23 mouse cellular contexts compared by ENCODE assay signal in the genomic region with DNA sequence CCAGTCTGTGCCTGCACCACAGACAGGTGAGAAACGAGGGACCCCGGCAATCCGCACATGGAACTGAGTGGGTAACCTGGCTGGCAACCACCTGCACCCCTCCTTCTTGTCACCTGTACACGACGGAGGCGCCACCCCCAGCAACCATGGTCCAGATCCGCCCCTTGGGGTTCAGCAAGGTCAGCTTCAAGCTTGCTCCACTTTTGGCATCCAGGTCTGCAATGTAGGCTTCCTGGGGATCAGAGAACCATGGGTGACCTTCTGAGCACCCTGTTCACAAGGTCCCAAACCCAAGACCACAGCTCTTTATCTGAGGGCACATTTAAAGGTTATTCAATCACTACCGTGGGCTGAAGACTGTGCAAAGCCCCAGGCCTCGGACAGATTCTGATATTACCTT. TPM values are rescaled to one million over a fixed set of nuclear protein-coding genes. Genes with fewer than 3 reads are reported as not detected.
A peak's percentile ranks its signal among the peaks of the same experiment; 100 is the strongest.
DNase-seq lines count a peak whose midpoint lies in the region; ATAC-seq and TF ChIP-seq lines count a peak whose summit lies in the region.
"Had no signal": no experiment of that assay in that cellular context is flagged by ENCODE, and none has a peak within 500 bp of the region (broad histone marks: within the 10 kb centered on the region; RNA-seq: fewer than 3 reads in every experiment).

No protein-coding gene starts in this region.

- no peaks in the 10 kb centered on the region for H3K27me3 ChIP-seq in kidney, adult 2 months (replicated peaks; ENCODE audit: control insufficient read depth, insufficient read depth, low read length)
- no peaks in the 10 kb centered on the region for H3K27me3 ChIP-seq in ES-Bruce4 (ENCODE audit: control insufficient read depth, insufficient read depth, low read length, poor library complexity, severe bottlenecking)
- no peaks in the 10 kb centered on the region for H3K27me3 ChIP-seq in stomach, embryonic 15.5 days (replicated peaks)
- no peaks in the 10 kb centered on the region for H3K27me3 ChIP-seq in forebrain, embryonic 10.5 days (ENCODE audit: poor library complexity, severe bottlenecking)
- H3K27me3 ChIP-seq: embryonic facial prominence, embryonic 13.5 days; forebrain, embryonic 13.5 days; heart, embryonic 15.5 days; hindbrain, embryonic 13.5 days; Patski had no signal

- H3K36me3 ChIP-seq in kidney, adult 2 months (ENCODE audit: control insufficient read depth, insufficient read depth, low read length), result peaks cover 4% of the 10 kb centered on the region; the same call in 1 of the 2 replicates
- H3K36me3 ChIP-seq in ES-Bruce4 (ENCODE audit: control insufficient read depth, insufficient read depth, low read length, poor library complexity, severe bottlenecking), result peaks cover 87% of the 10 kb centered on the region
- H3K36me3 ChIP-seq in stomach, embryonic 15.5 days, result peaks cover 54% of the 10 kb centered on the region
- peaks cover 100% of the 10 kb centered on the region for H3K36me3 ChIP-seq in forebrain, embryonic 10.5 days (replicated peaks)

- ATAC-seq in stomach, embryonic 15.5 days (ENCODE audit: insufficient read depth, low FRiP score, low read depth), result no peak
- no peak for ATAC-seq in inflammation-experienced regulatory T-cells, adult 6 months
- ATAC-seq: activated CD4-positive, CD25-positive, alpha-beta regulatory T cell, adult 4 months; forebrain, embryonic 13.5 days; forebrain, postnatal 0 days; hindbrain, postnatal 0 days; Patski had no signal

- no peak overlapping the region for H3K9ac ChIP-seq in ES-Bruce4 (ENCODE audit: low read depth, poor library complexity, severe bottlenecking)
- no peak overlapping the region for H3K9ac ChIP-seq in stomach, embryonic 15.5 days
- H3K9ac ChIP-seq: embryonic facial prominence, embryonic 13.5 days; forebrain, embryonic 13.5 days; forebrain, postnatal 0 days; heart, embryonic 15.5 days; hindbrain, embryonic 13.5 days had no signal

- TF ChIP-seq EP300 in ES-Bruce4 (IDR thresholded peaks at IDR 0.05; ENCODE audit: insufficient read depth, low read depth, low read length), result no peak

- WGBS in kidney, adult 2 months, result 81% methylated on average over 9 of the region's 9 CpGs
- WGBS in stomach, embryonic 15.5 days, result 89% methylated on average over 9 of the region's 9 CpGs
- 91% methylated on average over 9 of the region's 9 CpGs for WGBS in forebrain, embryonic 10.5 days

- no peak overlapping the region for H3K4me2 ChIP-seq in stomach, embryonic 15.5 days
- H3K4me2 ChIP-seq: embryonic facial prominence, embryonic 13.5 days; forebrain, embryonic 13.5 days; heart, embryonic 11.5 days; heart, embryonic 15.5 days; hindbrain, embryonic 13.5 days had no signal

- TF ChIP-seq CTCF in kidney, adult 2 months (conservative IDR thresholded peaks at IDR 0.05; ENCODE audit: insufficient read depth, insufficient read length, low read depth, low read length), result no peak
- no peak for TF ChIP-seq CTCF in ES-Bruce4 (IDR thresholded peaks at IDR 0.05; ENCODE audit: low read depth, low read length)

- no peaks in the 10 kb centered on the region for H3K9me3 ChIP-seq in ES-Bruce4 (replicated peaks; ENCODE audit: control insufficient read depth, insufficient read depth, low read length, poor library complexity, severe bottlenecking)
- H3K9me3 ChIP-seq in stomach, embryonic 15.5 days, result no peaks in the 10 kb centered on the region
- no peaks in the 10 kb centered on the region for H3K9me3 ChIP-seq in forebrain, embryonic 10.5 days
- H3K9me3 ChIP-seq: embryonic facial prominence, embryonic 13.5 days; forebrain, embryonic 13.5 days; heart, embryonic 15.5 days; hindbrain, embryonic 13.5 days had no signal

- TF ChIP-seq POLR2A in kidney, adult 2 months (IDR thresholded peaks at IDR 0.05; ENCODE audit: low read depth, low read length), result no peak
- no peak for TF ChIP-seq POLR2A in ES-Bruce4 (IDR thresholded peaks at IDR 0.05; ENCODE audit: insufficient read depth, low read length)

- H3K27ac ChIP-seq in kidney, adult 2 months (ENCODE audit: insufficient read depth, low read depth, low read length), result no peak overlapping the region
- 0 out of 2 replicates have a peak overlapping the region, but pooled peaks have one; percentile 21 for H3K27ac ChIP-seq in ES-Bruce4 (ENCODE audit: insufficient read depth, low read length)
- H3K27ac ChIP-seq in stomach, embryonic 15.5 days, result 0 out of 2 replicates have a peak overlapping the region, but pooled peaks have one; percentile 17
- H3K27ac ChIP-seq in forebrain, embryonic 10.5 days, result no peak overlapping the region
- H3K27ac ChIP-seq: embryonic facial prominence, embryonic 13.5 days; forebrain, embryonic 13.5 days; heart, adult 2 months; heart, embryonic 15.5 days; hindbrain, postnatal 0 days had no signal

- DNase-seq in adrenal gland, postnatal 10 days, result peak; percentile 42
- no peak for DNase-seq in adrenal gland, adult 8-10 months
- DNase-seq in kidney, adult 2 months, result peak; percentile 40
- DNase-seq in kidney, adult 18-20 months, result no peak
- no peak for DNase-seq in forebrain, embryonic 10.5 days (ENCODE audit: extremely low spot score, low spot score)
- DNase-seq: cerebellum, adult 8-10 months; cerebellum, postnatal 25 days; forebrain, postnatal 0 days; gastrocnemius, postnatal 14 days; heart, adult 2 months; heart, postnatal 14 days had no signal

- no peak overlapping the region for H3K4me3 ChIP-seq in kidney, adult 2 months (ENCODE audit: insufficient read depth, low read depth, low read length)
- no peak overlapping the region for H3K4me3 ChIP-seq in ES-Bruce4 (ENCODE audit: low read depth, low read length)
- no peak overlapping the region for H3K4me3 ChIP-seq in stomach, embryonic 15.5 days (replicated peaks)
- H3K4me3 ChIP-seq in forebrain, embryonic 10.5 days, result no peak overlapping the region
- H3K4me3 ChIP-seq: embryonic facial prominence, embryonic 13.5 days; forebrain, embryonic 13.5 days; heart, adult 2 months; heart, embryonic 15.5 days; hindbrain, embryonic 13.5 days had no signal

- H3K4me1 ChIP-seq in kidney, adult 2 months (ENCODE audit: control insufficient read depth, insufficient read depth, low read length), result peaks cover 22% of the 10 kb centered on the region
- H3K4me1 ChIP-seq in ES-Bruce4 (ENCODE audit: control insufficient read depth, insufficient read depth, low read length), result no peaks in the 10 kb centered on the region
- peaks cover 12% of the 10 kb centered on the region; the same call in 1 of the 2 replicates for H3K4me1 ChIP-seq in stomach, embryonic 15.5 days
- H3K4me1 ChIP-seq in forebrain, embryonic 10.5 days, result no peaks in the 10 kb centered on the region
- H3K4me1 ChIP-seq: embryonic facial prominence, embryonic 13.5 days; heart, embryonic 15.5 days had no signal

RNA-seq across cellular contexts. Expression of gene Acly, which starts 12.0 kb away (rescaled TPM):
- total RNA-seq in adrenal gland, postnatal 10 days (2021), result 100 to 1,000 TPM; 380 to 552 TPM
- 1,000 to 10,000 TPM; 1,202 to 1,723 (median 1,362) TPM for total RNA-seq in adrenal gland, adult 8-10 months (2022)
- 181 and 191 TPM in 2 replicates for polyA plus RNA-seq in kidney, adult 2 months (2012; rRNA removed)
- 225 and 232 TPM in 2 replicates for polyA plus RNA-seq in ES-Bruce4 (2011; ENCODE audit: insufficient read depth, insufficient read length, low read depth, missing spikeins)
- 153 and 180 TPM in 2 replicates for polyA plus RNA-seq in stomach, embryonic 15.5 days (2015; fragmentation: Nextera tagmentation; extraction: Ambion mirVana)
- polyA plus RNA-seq in inflammation-experienced regulatory T-cells, adult 6 months (2017; shearing (Covaris generic)), result 10 to 100 TPM; 72.3 to 78.0 (median 76.2) TPM
- 287 and 294 TPM in 2 replicates for polyA plus RNA-seq in forebrain, embryonic 10.5 days (2016; fragmentation: Nextera tagmentation; extraction: Ambion mirVana)

RNA-seq across cellular contexts. Expression of gene Ttc25, which starts 29.6 kb away (rescaled TPM):
- 1 to 10 TPM; 1.4 to 1.6 TPM for total RNA-seq in adrenal gland, postnatal 10 days (2021)
- total RNA-seq in adrenal gland, adult 8-10 months (2022), result 1 to 10 TPM; 4.4 to 6.4 (median 5.4) TPM
- polyA plus RNA-seq in kidney, adult 2 months (2012; rRNA removed), result 0.84 and 1.4 TPM in 2 replicates
- polyA plus RNA-seq in ES-Bruce4 (2011; ENCODE audit: insufficient read depth, insufficient read length, low read depth, missing spikeins), result 2.5 and 3.4 TPM in 2 replicates
- polyA plus RNA-seq in stomach, embryonic 15.5 days (2015; fragmentation: Nextera tagmentation; extraction: Ambion mirVana), result 0.24 and 0.37 TPM in 2 replicates
- under 1 TPM in 2 of 3 experiments, not detected in 1; 0.15 to 0.21 TPM for polyA plus RNA-seq in inflammation-experienced regulatory T-cells, adult 6 months (2017; shearing (Covaris generic))
- polyA plus RNA-seq in forebrain, embryonic 10.5 days (2016; fragmentation: Nextera tagmentation; extraction: Ambion mirVana), result 1.4 and 1.5 TPM in 2 replicates
- total RNA-seq: hematopoietic stem cell, adult 5-6 weeks had no signal

RNA-seq across cellular contexts. Expression of gene Klhl11, which starts 43.2 kb away (rescaled TPM):
- 10 to 100 TPM; 35.0 to 36.3 TPM for total RNA-seq in adrenal gland, postnatal 10 days (2021)
- total RNA-seq in adrenal gland, adult 8-10 months (2022), result 10 to 100 TPM; 62.9 to 96.4 (median 75.3) TPM
- polyA plus RNA-seq in kidney, adult 2 months (2012; rRNA removed), result 2.3 and 3.3 TPM in 2 replicates
- polyA plus RNA-seq in ES-Bruce4 (2011; ENCODE audit: insufficient read depth, insufficient read length, low read depth, missing spikeins), result 18.4 and 19.6 TPM in 2 replicates
- polyA plus RNA-seq in stomach, embryonic 15.5 days (2015; fragmentation: Nextera tagmentation; extraction: Ambion mirVana), result 7.4 and 8.1 TPM in 2 replicates
- 1 to 10 TPM; 2.2 to 2.4 (median 2.3) TPM for polyA plus RNA-seq in inflammation-experienced regulatory T-cells, adult 6 months (2017; shearing (Covaris generic))
- 8.2 and 10.0 TPM in 2 replicates for polyA plus RNA-seq in forebrain, embryonic 10.5 days (2016; fragmentation: Nextera tagmentation; extraction: Ambion mirVana)

RNA-seq across cellular contexts. Expression of gene Cnp, which starts 58.9 kb away (rescaled TPM):
- total RNA-seq in adrenal gland, postnatal 10 days (2021), result 10 to 100 TPM; 32.9 to 35.7 TPM
- total RNA-seq in adrenal gland, adult 8-10 months (2022), result 10 to 100 TPM; 47.5 to 85.0 (median 71.9) TPM
- polyA plus RNA-seq in kidney, adult 2 months (2012; rRNA removed), result 10.5 and 13.5 TPM in 2 replicates
- polyA plus RNA-seq in ES-Bruce4 (2011; ENCODE audit: insufficient read depth, insufficient read length, low read depth, missing spikeins), result 6.9 and 7.5 TPM in 2 replicates
- 35.3 and 42.7 TPM in 2 replicates for polyA plus RNA-seq in stomach, embryonic 15.5 days (2015; fragmentation: Nextera tagmentation; extraction: Ambion mirVana)
- polyA plus RNA-seq in inflammation-experienced regulatory T-cells, adult 6 months (2017; shearing (Covaris generic)), result 100 to 1,000 TPM; 159 to 192 (median 165) TPM
- 15.3 and 17.5 TPM in 2 replicates for polyA plus RNA-seq in forebrain, embryonic 10.5 days (2016; fragmentation: Nextera tagmentation; extraction: Ambion mirVana)

Comparison
In these comparisons a context has a peak if more than half of its experiments do, and no peak if none do; other contexts are left out.
1. DNase-seq: peak in adrenal gland, postnatal 10 days (single experiment) and kidney, adult 2 months (single experiment); none in adrenal gland, adult 8-10 months (single experiment), kidney, adult 18-20 months (single experiment) and forebrain, embryonic 10.5 days (single experiment).
2. H3K27ac ChIP-seq: peak in ES-Bruce4 (single experiment) and stomach, embryonic 15.5 days (single experiment); none in kidney, adult 2 months (single experiment) and forebrain, embryonic 10.5 days (single experiment).